Mouse (Mus musculus): ENCODE measurements around the gene Hsd17b13.

DNA sequence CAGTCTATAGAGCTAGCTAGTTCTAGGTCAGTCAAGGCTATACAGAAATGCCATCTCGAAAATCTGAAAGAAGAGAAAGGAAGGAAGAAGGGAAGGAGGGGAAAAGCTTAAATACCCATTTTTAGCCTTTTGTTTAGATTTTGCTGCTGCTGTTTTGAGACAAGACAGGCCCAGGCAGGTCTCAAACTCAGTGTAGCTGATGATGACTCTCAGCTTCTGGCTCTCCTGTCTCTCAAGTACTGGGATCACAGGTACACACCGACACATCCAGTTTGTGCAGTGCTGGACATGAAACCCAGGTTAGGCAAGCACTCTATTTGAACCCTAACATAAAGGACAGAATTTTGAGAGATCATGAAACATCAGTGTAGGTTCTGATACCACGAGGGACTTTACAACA lies 67.7 kb downstream of the Hsd17b13 start:
- TF ChIP-seq POLR2A (IDR thresholded peaks at IDR 0.05; ENCODE audit: control insufficient read depth, low read depth, low read length) (no peak), CTCF (IDR thresholded peaks at IDR 0.05; ENCODE audit: control insufficient read depth, insufficient read depth, insufficient replicate concordance, low read depth, low read length) (no peak)

All from testis, adult 2 months (tissue).